Mouse (Mus musculus) ES-E14 (cell line): Measurements from ENCODE around the gene Gstm1.

ENCODE experiments used
- HCFC1 ChIP-seq: IDR thresholded peaks from 2 replicates; pipeline ENCODE4 v1.6.1; 2012; ENCODE audit warnings: low read length, inconsistent platforms, borderline replicate concordance; ENCODE audit not compliant: insufficient read depth
- MAFK ChIP-seq: IDR thresholded peaks from 2 replicates; pipeline ENCODE4 v1.6.1; 2014; ENCODE audit warnings: mild to moderate bottlenecking, low read depth, low read length, inconsistent platforms; ENCODE audit not compliant: insufficient read depth
- ZC3H11A ChIP-seq: IDR thresholded peaks from 2 replicates; pipeline ENCODE4 v1.6.1; 2012; ENCODE audit warnings: low read depth, mild to moderate bottlenecking, inconsistent platforms, low read length, borderline replicate concordance

GRCm38 (mm10) chr3:108026049-108026448, 8.3 kb upstream of the Gstm1 start:
- TF ChIP-seq HCFC1 (no peak), MAFK (no peak), ZC3H11A (no peak)
